Mouse (Mus musculus) midbrain, embryonic 15.5 days (tissue): ENCODE results near the gene Arhgap15. TPM values are rescaled to one million over a fixed set of nuclear protein-coding genes. Genes with fewer than 3 reads are reported as not detected.

Experiments used
- ATAC-seq: fragments of 200-750 bp; cut with Nextera tagmentation; replicated peaks from 2 replicates; pipeline ENCODE4 v1.8.0; 2017; ENCODE audit warnings: moderate TSS enrichment
- H3K27ac ChIP-seq: fragments of 300-500 bp; sonication (generic); 2 replicates; pipeline ENCODE4 v1.5.1; 2015; ENCODE audit warnings: mild to moderate bottlenecking, inconsistent platforms
- H3K27me3 ChIP-seq: fragments of 300-500 bp; sonication (generic); replicated peaks from 2 replicates; pipeline ENCODE4 v1.6.1; 2015; ENCODE audit warnings: inconsistent platforms
- H3K36me3 ChIP-seq: fragments of 300-500 bp; sonication (generic); replicated peaks from 2 replicates; pipeline ENCODE4 v1.6.1; 2015; ENCODE audit warnings: inconsistent platforms
- H3K4me1 ChIP-seq: fragments of 300-500 bp; sonication (generic); 2 replicates; pipeline ENCODE4 v1.6.1; 2015; ENCODE audit warnings: inconsistent platforms
- H3K4me2 ChIP-seq: fragments of 300-500 bp; sonication (generic); 2 replicates; pipeline ENCODE4 v1.6.1; 2015; ENCODE audit warnings: inconsistent platforms, mild to moderate bottlenecking, moderate library complexity
- H3K4me3 ChIP-seq: fragments of 300-500 bp; sonication (generic); 2 replicates; pipeline ENCODE4 v1.5.1; 2015; ENCODE audit warnings: mild to moderate bottlenecking, inconsistent platforms
- H3K9ac ChIP-seq: fragments of 300-500 bp; sonication (generic); 2 replicates; pipeline ENCODE4 v1.6.1; 2015; ENCODE audit warnings: mild to moderate bottlenecking, inconsistent platforms
- H3K9me3 ChIP-seq: fragments of 300-500 bp; sonication (generic); 2 replicates; pipeline ENCODE4 v1.6.1; 2016; ENCODE audit warnings: inconsistent platforms
- WGBS: fragments of 180-500 bp; shearing (Covaris S2); methylation state at CpG from one replicate; pipeline ENCODE4 v1.1.7; 2015; ENCODE audit warnings: mixed read lengths; 5-methylcytosine and 5-hydroxymethylcytosine counted together
- polyA plus RNA-seq: library from polyadenylated mRNA; unstranded; fragments of >200 nt; fragmentation: Nextera tagmentation; extraction: Ambion mirVana; gene quantifications from 2 replicates; pipeline ENCODE4 v1.2.1, GENCODE M21; 2015

The Arhgap15 gene
- polyA plus RNA-seq, 1 experiment from 2014 or later, result 0.79 TPM

DNA sequence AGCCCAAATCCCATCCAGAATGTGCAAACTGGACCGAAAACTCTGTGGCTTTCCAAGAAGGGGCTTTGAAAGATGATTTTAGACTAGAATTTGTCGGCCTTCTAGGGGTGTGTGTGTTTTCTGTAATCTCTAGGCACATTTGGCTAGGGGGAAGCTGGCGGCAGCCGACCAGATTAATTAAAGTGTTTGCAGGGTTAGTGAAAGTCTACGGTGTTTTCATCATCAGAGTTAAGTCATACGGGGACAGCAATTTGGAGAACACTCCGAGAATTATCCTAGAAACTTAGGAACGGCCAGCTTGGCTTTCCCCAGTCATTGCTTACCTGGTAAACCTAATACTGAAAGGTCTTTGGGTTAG lies 356.6 kb downstream of the Arhgap15 start:
- Histone ChIP-seq H3K9ac (no peak overlapping the region), H3K27ac (no peak overlapping the region), H3K27me3 (no peaks in the 10 kb centered on the region), H3K36me3 (no peaks in the 10 kb centered on the region), H3K4me1 (peaks cover 13% of the 10 kb centered on the region), H3K4me2 (peak overlapping the region; percentile 24; the same call in 1 of the 2 replicates), H3K9me3 (no peaks in the 10 kb centered on the region), H3K4me3 (no peak overlapping the region)
- no peak for ATAC-seq
- 62% methylated on average over 8 of the region's 8 CpGs for WGBS

DNA sequence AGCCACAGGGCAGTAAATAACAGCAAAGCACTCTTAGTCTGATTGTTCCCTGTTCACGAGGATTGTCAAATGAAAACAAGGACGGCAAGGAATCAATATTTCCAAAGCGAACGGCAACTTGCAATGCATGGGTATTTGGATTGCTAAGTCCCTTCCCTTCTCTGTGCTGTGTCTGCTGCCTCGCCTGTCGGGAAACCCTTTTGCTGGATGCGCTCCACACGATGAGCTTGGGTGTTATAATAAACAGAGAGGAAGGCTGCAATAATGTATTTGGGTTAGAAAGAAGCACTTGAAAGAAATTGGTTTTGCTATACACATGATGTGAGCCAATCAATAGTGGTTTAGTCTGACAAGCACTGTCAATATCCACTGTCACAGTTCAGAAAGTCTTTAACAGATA lies 357.7 kb downstream of the Arhgap15 start:
- H3K4me2 ChIP-seq, result no peak overlapping the region
- no peak for ATAC-seq
- peaks cover 13% of the 10 kb centered on the region for H3K4me1 ChIP-seq
- H3K4me3 ChIP-seq, result no peak overlapping the region
- no peak overlapping the region for H3K27ac ChIP-seq
- H3K9me3 ChIP-seq, result no peaks in the 10 kb centered on the region
- 81% methylated on average over 8 of the region's 8 CpGs for WGBS
- H3K27me3 ChIP-seq, result no peaks in the 10 kb centered on the region
- H3K9ac ChIP-seq, result no peak overlapping the region
- H3K36me3 ChIP-seq, result no peaks in the 10 kb centered on the region

DNA sequence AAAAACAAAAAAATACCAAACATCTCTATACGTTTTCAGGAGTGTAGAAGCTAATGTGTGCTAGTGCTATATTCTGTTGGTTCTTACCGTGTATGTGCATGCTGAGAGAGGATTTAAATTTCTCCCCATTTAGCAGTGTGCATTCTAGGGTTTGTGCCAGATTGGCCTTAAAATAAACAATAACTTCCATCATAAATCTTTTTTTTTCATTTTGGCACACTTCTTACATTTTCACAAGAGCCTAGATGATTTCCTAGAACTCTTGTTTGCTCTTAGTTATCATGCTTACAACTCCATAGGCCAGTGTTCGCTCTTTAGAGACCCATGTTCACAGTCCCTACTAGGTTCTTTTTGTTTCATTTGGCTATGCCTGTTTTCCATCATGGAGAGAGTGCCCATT lies 362.7 kb downstream of the Arhgap15 start:
- no peak overlapping the region for H3K4me2 ChIP-seq
- H3K9me3 ChIP-seq, result no peaks in the 10 kb centered on the region
- H3K27me3 ChIP-seq, result no peaks in the 10 kb centered on the region
- WGBS, result 88% methylated on average over 3 of the region's 3 CpGs
- no peaks in the 10 kb centered on the region for H3K4me1 ChIP-seq
- no peak overlapping the region for H3K4me3 ChIP-seq
- H3K27ac ChIP-seq, result no peak overlapping the region
- H3K36me3 ChIP-seq, result no peaks in the 10 kb centered on the region
- no peak overlapping the region for H3K9ac ChIP-seq
- no peak for ATAC-seq

DNA sequence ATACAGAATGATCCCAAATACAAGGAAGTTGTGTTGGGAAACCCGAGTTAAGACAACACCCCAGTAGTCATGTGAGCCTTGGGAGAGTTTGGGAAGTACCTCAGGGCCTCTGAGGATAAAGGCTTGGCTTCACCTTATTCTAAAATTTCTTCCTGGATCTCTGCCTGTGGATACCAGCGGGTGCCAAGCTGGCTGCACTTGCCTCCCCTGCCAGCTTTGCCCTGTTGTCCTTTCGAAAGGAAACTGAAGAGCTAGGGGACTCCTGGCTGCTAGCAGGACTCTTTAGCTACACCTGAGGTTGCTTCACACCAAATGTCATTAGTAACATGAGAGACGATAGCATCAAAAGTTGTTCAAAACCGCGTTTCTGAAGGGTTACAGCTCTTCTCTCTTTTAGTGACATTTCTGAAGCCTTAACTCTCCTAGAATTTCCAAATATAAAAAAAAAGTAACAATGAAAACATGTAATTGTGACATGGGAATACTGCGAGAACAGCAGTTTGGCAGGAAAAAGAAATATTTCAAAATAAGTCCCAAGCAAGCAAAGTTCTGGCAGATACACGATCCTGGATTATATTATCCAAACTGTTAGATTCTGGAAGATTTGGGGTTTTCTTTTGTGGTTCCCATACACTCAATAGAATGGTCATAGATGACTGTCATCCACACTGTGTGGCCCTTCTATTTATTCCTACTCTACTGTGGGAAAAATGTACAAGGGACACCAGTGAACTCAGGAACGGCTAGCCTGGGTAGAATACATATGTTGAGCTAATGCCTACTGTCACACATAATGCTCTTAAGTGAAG lies 364.6 kb downstream of the Arhgap15 start:
- no peaks in the 10 kb centered on the region for H3K4me1 ChIP-seq
- H3K27me3 ChIP-seq, result no peaks in the 10 kb centered on the region
- H3K4me2 ChIP-seq, result no peak overlapping the region
- H3K36me3 ChIP-seq, result no peaks in the 10 kb centered on the region
- H3K4me3 ChIP-seq, result no peak overlapping the region
- H3K9ac ChIP-seq, result no peak overlapping the region
- H3K9me3 ChIP-seq, result no peaks in the 10 kb centered on the region
- 81% methylated on average over 9 of the region's 9 CpGs for whole genome bisulfite sequencing
- no peak overlapping the region for H3K27ac ChIP-seq
- no peak for ATAC-seq

DNA sequence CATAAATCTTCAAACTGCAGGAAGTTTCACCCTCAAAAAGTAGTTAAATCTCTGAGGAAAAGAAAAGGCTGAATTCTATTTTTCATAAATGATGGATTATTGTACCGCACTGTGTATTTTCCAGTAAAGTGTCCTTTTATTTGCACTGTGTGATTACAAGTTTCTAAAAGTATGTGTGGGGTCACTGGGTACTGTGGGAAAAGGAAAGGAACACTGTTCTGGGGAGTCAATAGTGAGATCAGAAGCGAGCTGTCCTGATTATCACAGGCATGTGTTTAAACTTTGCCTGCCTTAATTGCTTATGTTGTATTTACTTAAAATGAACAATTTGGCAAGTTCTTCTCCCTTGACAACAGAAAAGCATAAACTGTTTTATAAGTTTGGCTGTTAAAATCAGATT lies 365.7 kb downstream of the Arhgap15 start:
- Histone ChIP-seq H3K27ac (no peak overlapping the region), H3K4me2 (no peak overlapping the region), H3K36me3 (no peaks in the 10 kb centered on the region), H3K9ac (no peak overlapping the region), H3K4me3 (no peak overlapping the region), H3K9me3 (no peaks in the 10 kb centered on the region), H3K27me3 (no peaks in the 10 kb centered on the region), H3K4me1 (no peaks in the 10 kb centered on the region)
- WGBS, result 55% methylated on average over 2 of the region's 2 CpGs
- ATAC-seq, result no peak

DNA sequence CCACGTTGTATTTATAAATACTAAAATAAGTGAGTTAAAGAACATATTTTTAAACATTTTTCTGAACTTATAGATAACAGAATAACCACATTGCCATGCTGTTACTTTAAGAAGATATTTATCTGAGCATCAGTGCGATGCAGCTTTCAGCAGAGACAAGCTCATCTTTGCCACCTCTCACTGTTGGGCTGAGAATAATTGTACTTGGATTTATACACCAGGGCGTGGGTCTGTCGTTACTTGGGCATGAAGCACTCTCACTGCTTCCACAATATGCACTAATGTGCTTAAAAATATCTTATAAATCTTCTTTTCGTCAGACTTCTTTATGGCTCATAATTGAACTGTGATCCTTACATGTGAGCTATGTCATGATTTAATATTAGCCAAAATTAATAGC lies 372.5 kb downstream of the Arhgap15 start:
- Histone ChIP-seq H3K27me3 (no peaks in the 10 kb centered on the region), H3K9ac (no peak overlapping the region), H3K36me3 (no peaks in the 10 kb centered on the region), H3K9me3 (no peaks in the 10 kb centered on the region), H3K27ac (no peak overlapping the region), H3K4me2 (no peak overlapping the region), H3K4me1 (no peaks in the 10 kb centered on the region), H3K4me3 (no peak overlapping the region)
- WGBS, result 79% methylated on average over 5 of the region's 5 CpGs
- no peak for ATAC-seq

DNA sequence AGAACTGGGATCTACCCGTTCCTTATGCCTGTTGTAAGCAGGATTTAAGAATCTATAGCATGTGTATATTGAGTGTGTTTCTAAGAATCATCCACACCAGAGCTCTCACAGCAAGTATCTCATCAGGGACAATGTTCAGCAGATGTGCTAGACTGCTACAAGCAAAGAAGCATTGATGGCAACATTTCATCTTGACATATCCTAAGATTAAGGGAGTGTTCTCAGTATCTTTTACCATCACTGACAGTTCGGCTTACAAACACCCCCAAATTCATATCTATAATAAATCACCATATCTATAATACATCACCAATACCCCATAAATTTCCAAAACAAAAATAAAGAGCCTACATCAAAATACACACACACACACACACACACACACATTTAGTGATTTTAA lies 374.6 kb downstream of the Arhgap15 start:
- no peaks in the 10 kb centered on the region for H3K9me3 ChIP-seq
- H3K27me3 ChIP-seq, result no peaks in the 10 kb centered on the region
- ATAC-seq, result no peak
- no peak overlapping the region for H3K27ac ChIP-seq
- 94% methylated on average over 2 of the region's 2 CpGs for whole genome bisulfite sequencing
- H3K36me3 ChIP-seq, result no peaks in the 10 kb centered on the region
- no peak overlapping the region for H3K4me3 ChIP-seq
- H3K4me2 ChIP-seq, result no peak overlapping the region
- H3K4me1 ChIP-seq, result no peaks in the 10 kb centered on the region
- no peak overlapping the region for H3K9ac ChIP-seq

DNA sequence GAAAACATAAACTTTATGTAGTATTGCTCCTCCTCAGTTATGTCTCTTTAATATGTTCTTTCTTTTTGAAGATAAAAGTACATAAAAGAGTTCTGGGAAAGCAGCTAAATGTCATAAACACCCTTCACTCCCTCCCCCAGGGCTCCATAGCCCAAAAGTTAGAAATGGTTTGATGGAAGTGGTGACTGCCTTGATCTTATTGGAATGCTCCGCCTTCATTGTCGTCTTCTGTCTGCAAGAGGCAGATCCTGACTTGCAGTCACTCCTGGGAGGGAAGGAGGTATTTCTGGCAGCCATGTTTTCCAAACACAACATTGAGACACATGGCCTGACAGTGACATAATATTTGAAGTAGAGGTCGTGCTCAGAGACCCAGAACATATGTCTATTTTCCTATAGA lies 375.5 kb downstream of the Arhgap15 start:
- Histone ChIP-seq H3K27me3 (no peaks in the 10 kb centered on the region), H3K4me3 (no peak overlapping the region), H3K27ac (no peak overlapping the region), H3K9me3 (no peaks in the 10 kb centered on the region), H3K4me2 (no peak overlapping the region), H3K9ac (no peak overlapping the region), H3K4me1 (no peaks in the 10 kb centered on the region), H3K36me3 (no peaks in the 10 kb centered on the region)
- 79% methylated on average over 3 of the region's 3 CpGs for WGBS
- no peak for ATAC-seq

DNA sequence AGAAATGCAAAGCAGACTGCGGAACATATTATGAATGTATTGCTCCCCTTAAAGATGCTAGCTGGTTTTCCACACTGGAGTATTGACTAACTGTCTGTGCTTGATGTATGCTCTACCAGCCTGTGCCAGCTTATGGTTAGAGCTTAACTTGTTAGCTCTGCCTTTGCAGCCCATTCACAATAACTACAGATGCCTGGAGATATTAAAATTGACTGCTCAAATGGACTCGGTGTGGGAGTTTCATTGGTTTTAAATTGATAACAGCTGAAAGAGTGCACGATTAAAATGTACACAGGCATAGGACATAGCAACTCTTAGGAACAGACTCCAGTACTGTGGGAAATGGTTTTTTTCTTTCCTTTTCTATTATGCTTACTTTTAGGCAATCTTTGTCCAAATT lies 376.1 kb downstream of the Arhgap15 start:
- no peak overlapping the region for H3K27ac ChIP-seq
- ATAC-seq, result no peak
- 86% methylated on average over 3 of the region's 3 CpGs for WGBS
- H3K27me3 ChIP-seq, result no peaks in the 10 kb centered on the region
- H3K4me3 ChIP-seq, result no peak overlapping the region
- H3K9ac ChIP-seq, result no peak overlapping the region
- H3K36me3 ChIP-seq, result no peaks in the 10 kb centered on the region
- no peaks in the 10 kb centered on the region for H3K9me3 ChIP-seq
- H3K4me1 ChIP-seq, result no peaks in the 10 kb centered on the region
- no peak overlapping the region for H3K4me2 ChIP-seq

DNA sequence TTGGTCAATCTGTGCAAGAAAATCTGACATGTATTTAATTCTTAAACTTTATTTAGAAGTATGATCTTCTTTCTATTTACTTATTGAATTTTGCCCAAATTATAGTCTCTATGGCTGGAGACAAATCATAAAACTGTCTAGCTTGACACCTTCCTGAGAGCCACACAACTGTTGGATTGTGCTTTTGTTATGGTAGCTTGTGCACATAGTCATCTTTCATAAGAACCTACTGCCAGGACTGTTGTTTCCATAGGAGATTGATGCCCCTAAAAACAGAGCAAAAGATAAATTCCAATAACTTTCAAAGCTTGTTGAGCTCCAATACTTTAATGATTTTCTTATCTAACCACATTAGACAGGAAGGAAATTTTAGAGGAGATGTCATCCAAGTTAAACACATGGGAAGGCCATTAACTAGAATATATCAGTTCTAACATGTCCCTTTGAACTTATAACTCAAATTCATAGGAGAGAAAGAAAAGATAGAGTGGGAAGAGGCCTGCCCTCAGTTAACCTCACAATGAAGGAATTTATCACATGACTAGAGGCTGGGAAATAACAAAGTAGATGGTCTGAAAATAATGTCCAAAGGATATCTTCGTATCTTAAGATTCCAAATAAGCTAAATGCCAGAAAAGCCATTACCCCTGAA lies 377.5 kb downstream of the Arhgap15 start:
- Histone ChIP-seq H3K27me3 (no peaks in the 10 kb centered on the region), H3K4me3 (no peak overlapping the region), H3K36me3 (no peaks in the 10 kb centered on the region), H3K27ac (no peak overlapping the region), H3K9me3 (no peaks in the 10 kb centered on the region), H3K9ac (no peak overlapping the region), H3K4me2 (no peak overlapping the region), H3K4me1 (no peaks in the 10 kb centered on the region)
- WGBS, result 84% methylated on average over 1 of the region's 1 CpGs
- no peak for ATAC-seq

DNA sequence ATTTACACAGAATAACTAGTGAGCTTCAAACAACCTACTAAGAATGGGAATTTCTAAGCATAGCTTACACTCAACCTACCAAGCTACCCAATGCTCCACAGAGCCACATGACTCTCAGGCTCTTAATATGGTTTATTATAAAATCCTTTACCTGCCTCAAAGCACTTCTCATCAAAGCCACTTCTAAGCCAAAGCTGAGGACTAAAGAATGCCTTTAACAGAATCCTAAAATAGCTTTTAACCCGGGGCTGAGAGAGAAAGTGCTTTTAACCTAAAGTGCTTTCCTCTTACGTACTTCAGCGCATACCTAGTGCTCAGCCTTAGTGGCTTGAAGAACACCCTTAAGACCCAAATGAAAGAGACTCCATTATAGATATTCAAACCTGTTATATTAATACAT lies 380.9 kb downstream of the Arhgap15 start:
- H3K4me1 ChIP-seq, result no peaks in the 10 kb centered on the region
- H3K9ac ChIP-seq, result no peak overlapping the region
- 76% methylated on average over 3 of the region's 3 CpGs for WGBS
- H3K36me3 ChIP-seq, result no peaks in the 10 kb centered on the region
- H3K27me3 ChIP-seq, result no peaks in the 10 kb centered on the region
- no peak for ATAC-seq
- no peak overlapping the region for H3K4me3 ChIP-seq
- no peaks in the 10 kb centered on the region for H3K9me3 ChIP-seq
- no peak overlapping the region for H3K27ac ChIP-seq
- no peak overlapping the region for H3K4me2 ChIP-seq

DNA sequence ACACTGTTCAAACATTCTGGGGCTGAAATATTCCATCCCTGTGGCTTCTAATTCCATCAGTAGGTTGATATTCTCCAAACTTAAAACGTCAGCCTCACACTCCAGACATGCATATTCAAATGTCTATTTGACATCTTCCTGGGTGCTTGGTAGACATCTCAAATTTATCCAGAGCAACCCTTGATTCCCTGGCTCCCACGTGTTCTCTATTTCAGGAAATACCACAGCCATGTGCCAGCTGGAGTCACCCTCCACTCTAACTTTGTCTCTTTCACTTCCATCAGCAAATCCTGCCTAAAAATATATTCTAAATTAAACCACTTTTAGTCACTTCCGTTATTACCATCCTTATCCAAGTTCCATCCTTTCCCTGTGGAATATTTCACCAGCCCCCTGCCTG lies 382.6 kb downstream of the Arhgap15 start:
- Histone ChIP-seq H3K4me3 (no peak overlapping the region), H3K9me3 (no peaks in the 10 kb centered on the region), H3K4me1 (no peaks in the 10 kb centered on the region), H3K27ac (no peak overlapping the region), H3K4me2 (no peak overlapping the region), H3K36me3 (no peaks in the 10 kb centered on the region), H3K9ac (no peak overlapping the region), H3K27me3 (no peaks in the 10 kb centered on the region)
- no peak for ATAC-seq
- 85% methylated on average over 3 of the region's 3 CpGs for WGBS

DNA sequence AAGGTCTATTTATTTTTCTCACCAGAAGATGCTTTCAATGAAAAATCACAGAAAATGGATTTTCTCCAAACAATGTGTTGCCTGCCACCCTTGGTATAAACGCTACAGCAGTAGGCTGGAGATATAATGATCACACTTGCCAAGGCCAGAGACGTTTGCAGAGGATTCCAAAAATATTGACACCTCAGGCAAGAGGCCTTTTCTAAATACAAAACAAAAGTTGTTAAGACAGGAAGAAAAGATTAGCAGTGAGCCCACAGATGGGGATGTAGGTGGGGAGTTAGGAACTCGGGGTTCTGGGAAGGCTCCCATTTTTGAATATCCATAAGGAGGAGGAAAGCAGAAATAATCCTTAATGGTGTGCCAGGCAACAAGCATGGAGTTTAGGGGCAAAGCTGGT lies 386.2 kb downstream of the Arhgap15 start:
- Histone ChIP-seq H3K27ac (no peak overlapping the region), H3K9me3 (no peaks in the 10 kb centered on the region), H3K27me3 (no peaks in the 10 kb centered on the region), H3K4me2 (no peak overlapping the region), H3K4me3 (no peak overlapping the region), H3K4me1 (no peaks in the 10 kb centered on the region), H3K9ac (no peak overlapping the region), H3K36me3 (no peaks in the 10 kb centered on the region)
- no peak for ATAC-seq
- WGBS, result 72% methylated on average over 3 of the region's 3 CpGs
